Comparison of ENCODE assay signal across 29 mouse cellular contexts in genomic region chr10:41223499-41223898, GRCm38 (mm10).
DNase-seq lines count a peak whose midpoint lies in the region; ATAC-seq lines count a peak whose summit lies in the region.
"Had no signal": no experiment of that assay in that cellular context is flagged by ENCODE, and none has a peak within 500 bp of the region (broad histone marks: within the 10 kb centered on the region; RNA-seq: fewer than 3 reads in every experiment).

No protein-coding gene starts in this region.

- no peak overlapping the region for H3K9ac ChIP-seq in embryonic facial prominence, embryonic 11.5 days (replicated peaks; ENCODE audit: low read length)
- peak overlapping the region; percentile 25; the same call in 1 of the 2 replicates for H3K9ac ChIP-seq in liver, embryonic 12.5 days
- H3K9ac ChIP-seq in liver, embryonic 11.5 days (ENCODE audit: low read depth, low read length) = no peak overlapping the region
- H3K9ac ChIP-seq: embryonic facial prominence, embryonic 13.5 days; forebrain, embryonic 13.5 days; heart, embryonic 13.5 days; hindbrain, embryonic 13.5 days; intestine, embryonic 15.5 days had no signal

- DNase-seq in embryonic facial prominence, embryonic 11.5 days (ENCODE audit: low spot score) = peak; percentile 49
- no peak for DNase-seq in embryonic facial prominence, embryonic 10.5 days (ENCODE audit: low spot score)
- no peak for DNase-seq in liver, embryonic 11.5 days (ENCODE audit: low spot score)
- peak; percentile 59 for DNase-seq in NIH3T3 (ENCODE audit: low read depth)
- peak; percentile 27 for DNase-seq in forelimb bud, embryonic 11.5 days (ENCODE audit: low read depth, low spot score)
- DNase-seq in hindbrain, embryonic 10.5 days (ENCODE audit: low spot score) = no peak
- no peak for DNase-seq in kidney, postnatal 10 days
- DNase-seq: adrenal gland, adult 2 months; adrenal gland, postnatal 14 days; B cell, adult 2 months; cerebellum, adult 11 months; cerebellum, adult 2 months; cerebellum, adult 9-11 months; cerebellum, postnatal 25 days; gastrocnemius, postnatal 25 days; heart, adult 2 months; heart, postnatal 14 days had no signal

- no peak overlapping the region for H3K4me2 ChIP-seq in embryonic facial prominence, embryonic 11.5 days (ENCODE audit: low read depth, low read length)
- H3K4me2 ChIP-seq in liver, embryonic 12.5 days = no peak overlapping the region
- no peak overlapping the region for H3K4me2 ChIP-seq in liver, embryonic 11.5 days
- H3K4me2 ChIP-seq: embryonic facial prominence, embryonic 13.5 days; forebrain, embryonic 13.5 days; heart, embryonic 13.5 days; hindbrain, embryonic 13.5 days; intestine, embryonic 15.5 days had no signal

- no peaks in the 10 kb centered on the region for H3K36me3 ChIP-seq in embryonic facial prominence, embryonic 11.5 days (replicated peaks; ENCODE audit: control insufficient read depth, insufficient read depth, low read depth, low read length)
- H3K36me3 ChIP-seq in embryonic facial prominence, embryonic 10.5 days (replicated peaks) = no peaks in the 10 kb centered on the region; the same call in 1 of the 2 replicates
- H3K36me3 ChIP-seq in liver, embryonic 12.5 days = peaks cover 12% of the 10 kb centered on the region
- H3K36me3 ChIP-seq in liver, embryonic 11.5 days (ENCODE audit: control insufficient read depth, insufficient read depth, low read length) = no peaks in the 10 kb centered on the region
- 0 out of 2 replicates have a peak, but pooled peaks cover 9% of the 10 kb centered on the region for H3K36me3 ChIP-seq in hindbrain, embryonic 10.5 days
- H3K36me3 ChIP-seq: forebrain, embryonic 10.5 days; intestine, embryonic 15.5 days had no signal

- WGBS in embryonic facial prominence, embryonic 11.5 days = 40% methylated on average over 4 of the region's 4 CpGs
- WGBS in embryonic facial prominence, embryonic 10.5 days = 68% methylated on average over 4 of the region's 4 CpGs
- 84% methylated on average over 4 of the region's 4 CpGs for WGBS in liver, embryonic 12.5 days (ENCODE audit: insufficient replicate concordance)
- WGBS in liver, embryonic 11.5 days = 88% methylated on average over 4 of the region's 4 CpGs
- 86% methylated on average over 4 of the region's 4 CpGs for WGBS in hindbrain, embryonic 10.5 days

- H3K4me3 ChIP-seq in embryonic facial prominence, embryonic 11.5 days (ENCODE audit: low read depth, low read length) = no peak overlapping the region
- H3K4me3 ChIP-seq in embryonic facial prominence, embryonic 10.5 days = no peak overlapping the region
- H3K4me3 ChIP-seq in liver, embryonic 12.5 days = no peak overlapping the region
- no peak overlapping the region for H3K4me3 ChIP-seq in liver, embryonic 11.5 days (ENCODE audit: low read depth, low read length)
- H3K4me3 ChIP-seq in hindbrain, embryonic 10.5 days = no peak overlapping the region
- H3K4me3 ChIP-seq: embryonic facial prominence, embryonic 13.5 days; forebrain, embryonic 10.5 days; forebrain, embryonic 13.5 days; heart, adult 2 months; heart, embryonic 10.5 days; heart, embryonic 13.5 days; hindbrain, embryonic 13.5 days; intestine, embryonic 15.5 days had no signal

- H3K27me3 ChIP-seq in embryonic facial prominence, embryonic 11.5 days (ENCODE audit: control insufficient read depth, insufficient read depth, low read length) = no peaks in the 10 kb centered on the region
- no peaks in the 10 kb centered on the region for H3K27me3 ChIP-seq in embryonic facial prominence, embryonic 10.5 days (replicated peaks; ENCODE audit: low read depth, poor library complexity, severe bottlenecking)
- H3K27me3 ChIP-seq in liver, embryonic 12.5 days (replicated peaks) = no peaks in the 10 kb centered on the region
- no peaks in the 10 kb centered on the region for H3K27me3 ChIP-seq in liver, embryonic 11.5 days (replicated peaks; ENCODE audit: control insufficient read depth, insufficient read depth, low read length)
- no peaks in the 10 kb centered on the region for H3K27me3 ChIP-seq in hindbrain, embryonic 10.5 days (ENCODE audit: insufficient read depth, poor library complexity, severe bottlenecking)
- H3K27me3 ChIP-seq: CH12.LX; embryonic facial prominence, embryonic 13.5 days; forebrain, embryonic 13.5 days; heart, embryonic 13.5 days; hindbrain, embryonic 13.5 days; intestine, embryonic 15.5 days had no signal

- ATAC-seq in embryonic facial prominence, embryonic 11.5 days (replicated peaks; ENCODE audit: insufficient number of reproducible peaks, low FRiP score, low TSS enrichment, low read depth) = no peak
- ATAC-seq in liver, embryonic 12.5 days = no peak
- no peak for ATAC-seq in liver, embryonic 11.5 days (replicated peaks; ENCODE audit: low FRiP score)
- ATAC-seq: forebrain, embryonic 13.5 days; forebrain, embryonic 16.5 days; hindbrain, embryonic 16.5 days; intestine, embryonic 15.5 days had no signal

- no peaks in the 10 kb centered on the region for H3K4me1 ChIP-seq in embryonic facial prominence, embryonic 11.5 days (ENCODE audit: control insufficient read depth, insufficient read depth, low read length)
- H3K4me1 ChIP-seq in embryonic facial prominence, embryonic 10.5 days = 0 out of 2 replicates have a peak, but pooled peaks cover 3% of the 10 kb centered on the region
- peaks cover 16% of the 10 kb centered on the region for H3K4me1 ChIP-seq in liver, embryonic 12.5 days
- H3K4me1 ChIP-seq in liver, embryonic 11.5 days (replicated peaks; ENCODE audit: control insufficient read depth, insufficient read depth, low read length) = no peaks in the 10 kb centered on the region
- no peaks in the 10 kb centered on the region for H3K4me1 ChIP-seq in hindbrain, embryonic 10.5 days (replicated peaks)
- H3K4me1 ChIP-seq: embryonic facial prominence, embryonic 13.5 days; forebrain, embryonic 10.5 days; heart, embryonic 10.5 days; heart, embryonic 13.5 days; intestine, embryonic 15.5 days had no signal

- H3K9me3 ChIP-seq in embryonic facial prominence, embryonic 11.5 days (replicated peaks; ENCODE audit: control insufficient read depth, low read length) = no peaks in the 10 kb centered on the region
- no peaks in the 10 kb centered on the region for H3K9me3 ChIP-seq in embryonic facial prominence, embryonic 10.5 days
- H3K9me3 ChIP-seq in liver, embryonic 12.5 days (replicated peaks) = no peaks in the 10 kb centered on the region
- no peaks in the 10 kb centered on the region for H3K9me3 ChIP-seq in liver, embryonic 11.5 days (ENCODE audit: control insufficient read depth, low read length)
- H3K9me3 ChIP-seq in hindbrain, embryonic 10.5 days = no peaks in the 10 kb centered on the region
- H3K9me3 ChIP-seq: embryonic facial prominence, embryonic 13.5 days; forebrain, embryonic 10.5 days; forebrain, embryonic 13.5 days; G1E; heart, embryonic 10.5 days; heart, embryonic 13.5 days; hindbrain, embryonic 13.5 days; intestine, embryonic 15.5 days had no signal

- H3K27ac ChIP-seq in embryonic facial prominence, embryonic 11.5 days (replicated peaks; ENCODE audit: low read depth, low read length) = no peak overlapping the region
- no peak overlapping the region for H3K27ac ChIP-seq in embryonic facial prominence, embryonic 10.5 days (replicated peaks)
- peak overlapping the region; percentile 11 for H3K27ac ChIP-seq in liver, embryonic 12.5 days
- no peak overlapping the region for H3K27ac ChIP-seq in liver, embryonic 11.5 days (ENCODE audit: low read depth, low read length)
- no peak overlapping the region for H3K27ac ChIP-seq in hindbrain, embryonic 10.5 days
- H3K27ac ChIP-seq: embryonic facial prominence, embryonic 13.5 days; forebrain, embryonic 10.5 days; forebrain, embryonic 13.5 days; heart, adult 2 months; heart, embryonic 10.5 days; heart, embryonic 13.5 days; hindbrain, embryonic 13.5 days; intestine, embryonic 15.5 days had no signal

Comparison
In these comparisons a context has a peak if more than half of its experiments do, and no peak if none do; other contexts are left out.
1. DNase-seq: peak in embryonic facial prominence, embryonic 11.5 days (single experiment), NIH3T3 (single experiment) and forelimb bud, embryonic 11.5 days (single experiment); none in embryonic facial prominence, embryonic 10.5 days (single experiment), liver, embryonic 11.5 days (single experiment), hindbrain, embryonic 10.5 days (single experiment) and kidney, postnatal 10 days (single experiment).